Mouse (Mus musculus) retina, embryonic 14.5 days (tissue): ENCODE data around the gene Tmem125.
A peak's percentile ranks its signal among the peaks of the same experiment; 100 is the strongest.
"Not testable (repeated sequence)": the region's sequence is repeated elsewhere in the genome, so short reads cannot be mapped to it uniquely, and the experiment has no call there.

Experiments used
- DNase-seq: peaks from one replicate; pipeline ENCODE4 v3.0.0-alpha.2; 2015; ENCODE audit warnings: low spot score

The Tmem125 gene

DNA sequence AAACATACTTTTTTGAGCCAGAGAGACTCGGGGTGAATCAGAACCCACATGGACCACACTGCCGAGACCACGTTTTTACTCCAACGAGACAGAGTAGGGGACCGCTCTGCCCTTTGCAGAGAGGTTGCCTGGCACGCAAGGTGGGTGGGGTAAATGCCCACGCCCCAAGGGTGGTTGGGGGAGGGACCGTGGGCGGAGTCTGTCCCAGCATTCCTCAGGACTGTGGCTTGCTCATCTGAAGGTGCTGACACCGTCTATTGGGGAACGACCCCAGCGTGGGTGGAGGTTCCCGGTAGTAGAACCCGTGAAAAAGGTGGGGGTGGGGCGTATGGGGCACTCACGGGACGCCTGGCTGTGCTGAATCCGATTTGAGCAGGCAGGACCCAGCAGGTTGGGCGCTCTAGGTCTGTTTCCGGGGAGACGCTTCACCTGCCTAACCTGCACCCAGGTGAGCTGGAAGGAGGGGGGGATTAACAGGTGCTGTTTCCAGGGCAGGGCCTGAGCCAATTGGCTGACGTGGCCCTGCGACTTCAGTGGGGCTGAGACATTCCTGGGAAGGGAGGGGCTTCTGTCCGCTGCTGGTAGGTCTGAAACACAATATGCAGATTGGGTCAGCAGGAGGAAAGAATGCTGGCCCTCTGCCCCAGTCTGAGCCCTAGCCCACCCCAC is at the start of gene Tmem125:
Gene Tmem125, minus strand, starts transcription at position 453 of the 669 bp plus-strand sequence.
- DNase-seq, result peak; percentile 36

DNA sequence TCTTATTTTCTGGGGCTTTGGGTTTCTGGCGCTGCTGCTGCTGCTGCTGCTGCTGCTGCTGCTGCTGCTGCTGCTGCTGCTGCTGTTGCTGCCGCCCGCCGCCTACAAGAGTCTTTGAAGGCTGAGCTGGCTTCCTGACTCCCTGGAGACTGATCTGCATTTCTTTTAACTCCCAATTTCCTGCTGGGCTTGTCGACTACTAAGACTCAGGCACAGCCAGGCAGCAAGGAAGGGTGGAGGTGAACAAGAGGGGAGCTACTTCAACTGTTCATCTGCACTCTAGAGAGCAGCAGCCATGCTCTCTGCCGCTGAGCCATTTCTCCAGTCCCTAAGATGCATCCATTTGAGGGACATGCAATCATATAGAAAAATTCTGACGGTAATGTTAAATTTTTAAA is 45.9 kb upstream of the Tmem125 start:
- no peak for DNase-seq

DNA sequence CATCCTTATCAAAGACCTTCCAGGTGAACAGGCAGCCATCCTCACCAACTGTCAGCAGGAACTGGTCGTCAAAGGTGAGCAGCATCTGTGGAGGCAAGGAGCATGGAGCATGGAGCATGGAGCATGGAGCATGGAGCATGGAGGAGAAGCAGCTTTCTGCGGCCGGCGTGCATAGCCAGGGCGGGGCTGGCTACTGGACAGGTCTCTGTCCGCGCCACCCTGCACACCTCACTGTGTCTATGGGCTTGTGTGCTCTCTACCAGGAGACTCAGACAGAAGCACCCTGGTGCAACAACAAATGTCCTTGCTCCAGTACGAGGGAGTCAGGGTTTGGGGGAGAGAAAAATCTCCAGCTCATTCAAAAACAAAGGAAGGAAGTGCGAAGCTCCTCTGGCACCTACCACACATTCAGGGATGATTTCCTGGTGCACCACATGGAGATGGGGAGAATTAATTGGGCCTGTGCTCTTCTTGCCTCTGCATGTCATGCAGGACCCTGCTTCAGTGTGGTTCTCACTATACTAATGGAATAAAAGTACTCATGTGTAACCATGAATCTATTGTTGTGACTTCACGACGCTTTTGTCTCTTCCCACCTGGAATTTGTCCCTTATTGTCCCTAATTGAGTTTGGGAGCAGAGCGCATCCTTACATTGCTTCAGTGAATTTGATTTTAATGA is 45.3 kb upstream of the Tmem125 start:
- no peak for DNase-seq

DNA sequence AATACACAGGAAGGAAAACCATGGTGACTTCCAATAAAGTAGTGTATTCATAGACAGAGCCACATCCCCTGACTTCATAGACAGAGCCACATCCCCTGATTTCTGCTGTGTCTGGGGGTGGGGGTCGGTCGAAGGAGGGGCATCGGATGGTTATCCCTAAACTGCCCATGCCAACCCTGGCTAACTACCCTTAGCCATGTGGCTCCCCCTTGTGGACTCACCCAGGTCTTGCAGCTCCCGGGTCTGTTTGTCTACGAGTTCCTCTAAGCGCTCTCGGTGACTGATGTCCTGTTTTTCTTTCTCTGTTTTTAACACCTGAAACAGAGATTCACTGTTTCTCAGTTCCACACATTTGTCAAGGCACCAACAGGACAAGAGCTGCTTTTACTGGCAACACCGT is 38.8 kb upstream of the Tmem125 start:
- no peak for DNase-seq

DNA sequence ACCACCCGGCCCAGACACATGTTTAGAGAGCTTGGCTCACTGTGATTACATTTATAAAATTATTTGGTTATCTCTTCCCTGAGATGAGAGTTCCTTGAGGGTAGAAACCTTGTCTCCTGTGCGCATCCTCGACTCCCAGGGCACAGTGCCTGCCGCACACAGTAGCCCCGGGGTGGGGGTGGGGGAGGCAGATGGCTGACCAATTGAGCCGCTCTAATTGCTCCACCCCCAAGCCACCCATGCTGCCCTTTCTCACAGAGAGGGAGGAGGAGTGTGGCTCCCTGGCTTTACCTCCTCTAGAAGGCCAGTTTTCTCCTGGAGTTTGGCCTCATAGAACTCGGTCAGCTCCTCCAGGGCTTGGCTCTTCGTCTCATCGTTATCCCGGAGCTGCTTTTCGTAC is 37.7 kb upstream of the Tmem125 start:
- DNase-seq, result peak; percentile 66

DNA sequence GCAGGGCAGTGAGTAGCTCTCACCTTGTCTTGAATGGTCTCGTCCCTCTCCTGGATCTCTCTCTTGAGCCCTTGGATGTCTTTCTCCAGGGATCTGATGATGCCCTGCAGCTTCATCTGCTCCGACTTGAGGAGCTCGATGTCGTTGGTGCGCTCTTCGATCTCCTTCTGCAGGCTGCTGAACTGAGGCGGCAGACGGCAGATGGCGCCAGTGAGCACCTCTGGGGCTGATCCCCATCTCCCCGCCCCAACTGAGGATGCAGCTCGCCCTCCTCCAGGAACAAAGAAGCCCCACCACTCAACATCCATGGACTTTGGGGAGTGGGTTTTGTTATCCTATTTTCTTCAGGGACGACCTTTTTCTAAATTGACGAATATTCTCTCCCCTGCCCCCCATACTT is 35.5 kb upstream of the Tmem125 start:
- peak; percentile 63 for DNase-seq

DNA sequence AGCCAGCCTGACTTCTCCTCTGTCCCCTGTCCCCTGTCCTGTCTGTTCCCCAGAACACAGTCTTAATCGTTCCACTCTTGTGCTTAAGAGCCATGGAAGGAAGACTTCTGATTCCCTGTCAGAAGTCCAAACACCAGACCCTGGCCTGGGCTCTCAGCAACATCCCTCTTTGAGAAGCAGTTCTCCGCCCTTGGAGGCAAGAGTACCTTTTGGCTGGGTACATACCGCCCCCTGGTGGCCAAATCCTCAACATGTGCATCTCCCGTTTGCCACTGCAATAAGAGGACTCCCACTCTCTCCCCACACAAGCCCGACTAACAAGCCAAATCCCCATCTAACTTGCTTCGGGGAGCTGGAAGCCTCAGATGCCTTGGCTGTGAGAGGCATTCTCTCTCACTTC is 32.3 kb upstream of the Tmem125 start:
- peak; percentile 94 for DNase-seq

DNA sequence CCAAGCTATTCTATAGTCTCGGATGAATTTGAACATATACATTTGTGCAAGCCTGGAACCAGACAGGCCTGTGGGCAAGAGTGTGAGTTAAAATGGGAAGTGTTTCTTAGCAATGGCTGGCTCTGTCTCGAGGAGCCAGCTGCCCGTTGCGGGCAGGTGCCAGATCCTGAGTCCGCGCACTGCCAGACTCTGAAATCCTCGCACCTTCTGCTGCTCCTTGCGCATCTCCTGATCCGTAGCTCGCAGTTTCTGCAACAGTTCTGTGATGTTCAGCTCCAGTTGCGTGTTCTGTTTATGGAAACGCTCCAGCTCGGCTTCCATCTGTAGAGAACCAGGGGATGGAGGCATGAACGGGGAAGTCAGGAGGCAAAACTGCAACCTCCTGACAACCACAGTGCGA is 27.6 kb upstream of the Tmem125 start:
- DNase-seq, result no peak

DNA sequence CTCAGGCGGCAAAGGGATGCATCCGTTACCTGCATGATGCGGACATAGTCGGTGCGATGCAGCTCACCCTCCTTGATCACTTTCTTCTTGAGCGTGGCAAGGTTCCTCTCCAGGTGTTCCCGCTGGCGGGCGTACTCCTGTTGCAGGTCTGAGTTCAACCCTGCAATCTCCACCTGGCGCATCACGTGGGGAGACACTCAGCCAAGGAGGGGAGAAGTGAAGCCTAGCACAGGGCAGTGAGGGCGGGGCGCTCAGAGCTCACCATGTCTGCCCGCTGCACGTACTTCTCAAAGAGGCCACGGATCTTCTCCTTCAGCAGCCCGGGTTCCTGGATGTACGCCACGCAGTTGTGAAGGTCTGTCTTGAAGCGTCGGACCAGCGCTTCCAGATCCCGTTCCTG is 25.5 kb upstream of the Tmem125 start:
- no peak for DNase-seq

DNA sequence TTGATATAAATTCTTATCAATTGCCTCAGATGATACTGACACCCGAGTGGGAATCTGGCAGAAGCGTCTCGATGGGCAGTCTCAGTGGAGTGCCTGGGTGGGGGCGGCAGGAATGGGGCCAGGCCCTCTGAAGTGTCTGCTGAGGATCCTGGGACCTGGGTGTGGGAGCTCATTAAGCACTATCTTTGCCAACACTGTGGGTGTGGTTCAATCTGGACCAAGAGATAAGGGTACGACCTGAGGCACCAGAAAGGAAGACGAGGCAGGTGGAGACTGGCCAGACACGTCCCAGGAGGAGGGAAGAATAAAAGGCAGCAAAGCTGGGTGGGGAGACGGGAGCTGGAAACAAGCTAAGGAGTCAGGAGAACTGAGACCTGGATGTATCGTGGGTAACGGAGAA is 24.9 kb upstream of the Tmem125 start:
- no peak for DNase-seq

DNA sequence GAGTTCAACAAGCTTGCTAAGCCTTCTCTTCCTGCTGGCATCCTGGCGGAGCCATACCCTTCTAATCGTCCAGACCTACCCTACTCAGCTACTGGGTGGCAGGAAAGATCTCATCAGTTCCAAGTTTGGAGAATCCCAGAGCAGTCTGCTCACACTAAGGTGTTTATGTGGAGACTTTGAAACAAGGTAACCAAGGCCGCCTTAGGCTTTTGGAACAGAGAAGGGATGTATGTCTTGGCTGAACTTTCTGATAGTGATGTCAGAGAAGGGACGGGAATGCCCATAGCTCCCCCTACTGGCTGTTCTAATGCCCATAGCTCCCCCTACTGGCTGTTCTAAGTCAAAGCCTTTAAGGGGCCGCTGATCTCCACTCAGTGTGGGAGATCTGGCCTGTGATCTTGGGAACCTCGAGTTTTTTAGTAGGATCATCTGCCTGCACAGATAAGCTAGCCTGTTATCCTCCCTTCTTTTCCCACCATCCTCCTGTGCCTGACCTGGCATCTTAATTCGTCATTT is 22.4 kb upstream of the Tmem125 start:
- peak; percentile 91 for DNase-seq

DNA sequence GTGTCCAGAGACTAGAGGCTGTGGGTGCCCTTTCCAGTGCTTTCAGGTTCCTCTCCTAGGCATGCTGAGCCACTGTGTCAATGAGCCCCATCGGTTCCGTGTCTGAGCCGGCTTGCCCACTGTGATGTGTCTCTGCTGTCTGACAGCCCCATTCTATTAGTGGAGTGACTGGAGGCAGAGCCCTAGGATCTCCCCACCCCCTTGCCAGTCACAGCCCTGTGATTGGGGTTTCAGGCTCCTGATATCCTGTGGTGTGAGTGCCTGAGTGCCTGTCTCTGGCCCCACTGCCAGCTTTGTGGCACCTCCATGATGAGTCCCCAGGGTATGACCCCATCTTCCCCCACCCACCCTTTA is 21.1 kb upstream of the Tmem125 start:
- no peak for DNase-seq

DNA sequence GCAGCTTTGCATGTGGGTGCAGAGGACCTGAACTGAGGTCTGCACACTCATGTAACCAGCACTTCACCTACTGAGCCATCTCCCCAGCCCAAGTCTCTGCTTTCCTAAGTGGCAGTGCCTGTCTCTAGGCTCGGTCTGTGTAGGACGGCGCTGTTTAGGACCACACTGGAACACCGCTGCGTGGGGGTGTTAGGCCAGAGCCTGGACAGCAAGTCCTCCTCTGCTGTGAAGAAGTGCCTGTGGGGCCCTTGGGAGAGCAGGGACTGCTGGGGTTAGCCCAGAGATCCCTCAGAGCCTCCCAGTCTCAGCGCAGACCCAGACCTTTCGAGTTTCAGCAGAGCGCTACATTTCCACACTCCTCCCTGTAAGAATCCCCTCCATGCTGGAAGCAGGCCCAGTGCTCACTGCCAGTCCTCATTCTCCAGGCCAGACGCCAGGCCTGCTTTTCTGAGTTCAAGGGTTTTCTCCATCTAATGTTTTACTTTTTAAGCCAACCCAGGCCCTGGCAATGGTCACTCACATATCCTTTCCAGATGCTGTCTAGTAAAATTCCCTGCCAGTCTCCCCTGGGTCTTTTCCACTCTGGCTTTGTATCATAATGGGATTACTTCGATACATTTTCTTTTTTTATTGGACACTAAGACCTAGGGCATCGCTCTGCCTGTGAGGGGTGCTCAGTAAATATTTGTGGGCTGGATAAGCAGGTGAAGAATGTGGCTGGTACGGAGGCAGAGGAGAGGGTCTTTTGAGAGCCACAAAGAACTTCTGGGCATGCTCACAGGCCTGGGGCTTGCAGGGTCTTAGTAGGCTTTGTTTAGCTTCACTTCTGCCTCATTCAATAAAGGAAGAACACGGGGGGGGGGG is 20.4 kb upstream of the Tmem125 start:
- DNase-seq, result no peak

DNA sequence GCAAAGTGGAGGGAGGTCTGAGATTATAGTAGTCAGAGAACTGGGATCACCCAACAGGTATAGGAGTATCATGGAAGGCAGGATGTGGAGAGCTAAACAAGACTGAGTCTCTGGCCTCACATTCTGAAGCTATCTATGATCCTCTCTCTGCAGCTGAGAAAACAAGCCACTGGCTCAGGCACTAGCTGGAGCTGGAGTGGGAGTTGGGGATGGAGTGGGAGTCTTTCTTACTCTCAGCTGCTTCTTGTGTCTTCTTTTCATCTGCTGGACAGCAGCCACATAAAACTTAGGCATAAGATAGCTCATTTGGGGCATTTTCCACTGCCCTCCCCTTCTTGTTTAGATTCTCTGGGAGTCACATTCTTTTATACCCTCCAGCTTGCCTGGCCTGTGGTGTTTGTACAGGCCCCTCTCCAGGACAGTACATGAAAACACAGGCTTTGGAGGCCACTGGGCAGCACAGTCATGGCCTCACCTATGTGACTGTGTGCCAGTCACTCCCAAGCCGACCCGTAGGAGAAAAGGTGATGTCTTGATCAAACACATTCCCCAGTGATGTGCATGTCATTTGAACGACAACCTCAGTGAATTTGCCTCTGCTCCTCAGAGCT is 9.3 kb upstream of the Tmem125 start:
- no peak for DNase-seq

DNA sequence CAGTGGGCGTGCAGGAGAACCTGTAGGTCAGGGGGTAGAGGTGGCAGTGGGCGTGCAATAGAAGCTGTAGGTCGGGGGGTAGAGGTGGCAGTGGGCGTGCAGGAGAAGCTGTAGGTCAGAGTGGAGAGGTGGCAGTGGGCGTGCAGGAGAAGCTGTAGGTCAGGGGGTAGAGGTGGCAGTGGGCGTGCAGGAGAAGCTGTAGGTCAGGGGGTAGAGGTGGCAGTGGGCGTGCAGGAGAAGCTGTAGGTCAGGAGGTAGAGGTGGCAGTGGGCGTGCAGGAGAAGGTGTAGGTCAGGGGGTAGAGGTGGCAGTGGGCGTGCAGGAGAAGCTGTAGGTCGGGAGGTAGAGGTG is 4.3 kb upstream of the Tmem125 start:
- DNase-seq, result peak; percentile 62

DNA sequence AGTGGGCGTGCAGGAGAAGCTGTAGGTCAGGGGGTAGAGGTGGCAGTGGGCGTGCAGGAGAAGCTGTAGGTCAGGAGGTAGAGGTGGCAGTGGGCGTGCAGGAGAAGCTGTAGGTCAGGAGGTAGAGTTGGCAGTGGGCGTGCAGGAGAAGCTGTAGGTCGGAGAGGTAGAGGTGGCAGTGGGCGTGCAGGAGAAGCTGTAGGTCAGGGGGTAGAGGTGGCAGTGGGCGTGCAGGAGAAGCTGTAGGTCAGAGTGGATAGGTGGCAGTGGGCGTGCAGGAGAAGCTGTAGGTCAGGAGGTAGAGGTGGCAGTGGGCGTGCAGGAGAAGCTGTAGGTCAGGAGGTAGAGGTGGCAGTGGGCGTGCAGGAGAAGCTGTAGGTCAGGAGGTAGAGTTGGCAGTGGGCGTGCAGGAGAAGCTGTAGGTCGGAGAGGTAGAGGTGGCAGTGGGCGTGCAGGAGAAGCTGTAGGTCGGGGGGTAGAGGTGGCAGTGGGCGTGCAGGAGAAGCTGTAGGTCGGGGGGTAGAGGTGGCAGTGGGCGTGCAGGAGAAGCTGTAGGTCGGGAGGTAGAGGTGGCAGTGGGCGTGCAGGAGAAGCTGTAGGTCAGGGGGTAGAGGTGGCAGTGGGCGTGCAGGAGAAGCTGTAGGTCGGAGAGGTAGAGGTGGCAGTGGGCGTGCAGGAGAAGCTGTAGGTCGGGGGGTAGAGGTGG is 3.7 kb upstream of the Tmem125 start:
- DNase-seq, result not testable (repeated sequence)

DNA sequence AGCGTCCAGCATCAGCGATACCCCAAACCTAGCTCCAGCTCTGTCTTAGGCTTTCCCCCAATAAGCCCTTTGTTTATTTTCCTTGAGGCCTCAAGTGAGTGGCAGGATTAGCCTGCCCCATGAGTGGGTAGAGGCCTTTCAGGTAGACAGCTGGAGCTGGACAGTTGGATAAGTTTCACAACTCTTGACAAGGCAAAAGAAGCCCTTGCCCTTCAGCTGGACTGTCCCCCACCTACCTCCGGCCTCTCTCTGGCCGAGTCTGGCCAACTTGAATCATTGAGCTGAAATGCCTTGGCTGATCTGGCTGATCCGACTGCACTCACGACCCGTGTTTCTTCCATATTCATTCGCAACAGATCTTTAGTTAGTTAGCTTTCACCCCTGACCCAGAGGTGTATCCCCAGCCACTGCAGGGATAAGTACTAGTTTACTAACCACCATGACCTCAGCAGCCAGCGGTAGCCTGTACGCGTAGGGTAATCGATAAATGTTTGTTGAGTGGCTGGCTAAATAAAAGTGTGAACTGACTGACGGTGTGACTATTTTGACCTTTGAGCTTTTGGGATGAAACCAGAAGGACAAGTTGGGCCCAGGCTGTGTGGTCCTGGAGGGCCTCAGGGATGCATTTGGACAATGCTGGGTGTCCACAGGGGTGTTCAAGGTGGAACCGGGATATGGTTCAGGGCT is 740 bp upstream of the Tmem125 start:
- no peak for DNase-seq

DNA sequence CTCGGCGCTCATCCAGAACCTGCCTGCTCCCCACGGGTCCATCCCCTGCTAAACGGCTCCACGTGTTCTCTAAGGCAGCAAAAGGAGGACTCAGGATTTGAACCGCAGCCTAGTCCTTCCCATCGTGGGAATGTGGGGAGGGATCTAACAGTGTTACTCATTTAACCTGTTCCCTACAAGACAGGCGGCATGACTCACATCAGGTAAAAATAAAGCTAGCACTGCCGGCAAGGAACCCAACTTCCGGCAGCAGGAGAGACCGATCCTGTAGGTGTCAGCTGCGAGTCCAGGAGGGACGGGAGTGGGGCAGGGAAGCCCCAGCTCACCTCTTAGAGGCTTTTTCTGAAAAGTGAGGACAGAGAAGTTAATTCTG is 700 bp downstream of the Tmem125 start:
- DNase-seq, result no peak

DNA sequence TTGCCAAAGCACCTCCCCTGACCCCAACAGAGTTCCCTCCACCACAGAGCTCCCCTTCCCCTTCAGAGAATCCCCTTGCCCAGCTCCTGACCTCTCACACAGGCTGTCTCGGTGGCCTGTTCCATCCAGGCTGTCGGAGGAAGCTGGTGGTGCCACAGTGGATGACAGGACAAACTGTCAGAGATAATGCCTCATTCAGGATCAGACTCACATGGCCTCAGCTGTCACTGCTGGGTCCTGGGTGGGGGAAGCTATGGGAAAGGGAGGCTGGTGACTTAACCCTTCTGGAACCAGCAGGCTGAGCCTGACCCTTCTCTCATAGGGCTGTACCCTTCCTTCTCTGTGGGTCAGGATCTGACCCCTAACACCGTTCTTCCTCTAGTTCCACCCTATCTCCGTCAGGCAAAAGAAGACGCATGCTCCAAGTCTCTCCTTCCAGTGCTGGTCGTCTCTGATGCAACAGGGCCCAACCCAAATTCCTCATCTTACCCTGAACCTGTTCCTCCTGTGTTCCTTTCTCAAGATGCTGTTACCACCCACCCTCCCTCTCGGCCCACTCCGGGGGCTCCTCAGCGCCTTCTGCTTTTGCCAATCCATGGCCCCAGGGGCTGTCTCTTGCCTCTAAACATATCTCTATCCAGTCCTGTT is 1.2 kb downstream of the Tmem125 start:
- DNase-seq, result no peak

DNA sequence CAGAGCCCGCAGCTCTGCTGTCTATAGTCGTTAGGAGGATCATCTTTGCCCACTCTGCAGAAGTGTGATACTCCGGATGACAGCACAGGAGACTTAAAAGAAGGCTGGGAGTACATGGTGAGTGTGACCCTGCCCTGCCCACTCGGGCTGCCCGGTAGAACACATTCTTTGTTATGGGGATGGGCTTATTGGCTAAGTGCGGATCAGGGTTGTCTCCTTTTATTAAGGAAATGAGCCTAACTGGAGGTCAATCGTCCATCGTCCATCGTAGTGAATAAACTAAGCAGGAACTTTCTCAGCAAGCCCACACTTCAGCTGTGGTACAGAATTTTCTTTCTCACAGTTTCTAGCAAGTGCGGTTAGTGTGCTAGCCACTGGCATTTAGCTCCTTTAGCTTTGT is 3.9 kb downstream of the Tmem125 start:
- DNase-seq, result no peak

DNA sequence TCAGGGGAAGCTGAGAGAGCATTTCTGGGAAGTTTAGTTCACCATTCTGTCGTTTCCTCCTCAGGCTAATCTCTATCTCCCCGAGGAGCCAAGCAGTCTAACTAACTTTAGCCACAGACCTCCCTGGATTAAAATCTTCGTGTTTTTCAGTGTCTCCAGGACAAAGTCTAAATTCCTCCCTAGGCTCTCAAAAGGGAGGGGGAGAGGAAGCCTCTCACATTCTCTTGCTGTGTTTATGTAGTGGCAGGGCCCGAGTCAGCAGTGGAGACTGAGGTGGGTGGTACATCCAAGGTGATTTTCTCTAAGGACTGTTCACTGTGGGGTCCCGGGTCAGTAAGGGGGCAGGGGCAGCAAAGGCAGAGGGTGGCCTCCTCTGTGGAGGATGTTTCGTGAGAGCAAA is 6.0 kb downstream of the Tmem125 start:
- DNase-seq, result no peak
